Mouse (Mus musculus): Measurements from ENCODE around the gene Tex2.

- TF ChIP-seq CTCF (IDR thresholded peaks at IDR 0.05; ENCODE audit: low read depth, low read length), result no peak
- TF ChIP-seq POLR2A (IDR thresholded peaks at IDR 0.05; ENCODE audit: borderline replicate concordance, low read depth, low read length), result no peak
Observed at GRCm38 (mm10) chr11:106556689-106557088, 56.5 kb downstream of the Tex2 start.
